Mouse (Mus musculus): ENCODE data around the gene Foxn1. TPM values are rescaled to one million over a fixed set of nuclear protein-coding genes. Genes with fewer than 3 reads are reported as not detected.

The Foxn1 gene
- total RNA-seq, 2 experiments from 2014 or later = not detected

DNA sequence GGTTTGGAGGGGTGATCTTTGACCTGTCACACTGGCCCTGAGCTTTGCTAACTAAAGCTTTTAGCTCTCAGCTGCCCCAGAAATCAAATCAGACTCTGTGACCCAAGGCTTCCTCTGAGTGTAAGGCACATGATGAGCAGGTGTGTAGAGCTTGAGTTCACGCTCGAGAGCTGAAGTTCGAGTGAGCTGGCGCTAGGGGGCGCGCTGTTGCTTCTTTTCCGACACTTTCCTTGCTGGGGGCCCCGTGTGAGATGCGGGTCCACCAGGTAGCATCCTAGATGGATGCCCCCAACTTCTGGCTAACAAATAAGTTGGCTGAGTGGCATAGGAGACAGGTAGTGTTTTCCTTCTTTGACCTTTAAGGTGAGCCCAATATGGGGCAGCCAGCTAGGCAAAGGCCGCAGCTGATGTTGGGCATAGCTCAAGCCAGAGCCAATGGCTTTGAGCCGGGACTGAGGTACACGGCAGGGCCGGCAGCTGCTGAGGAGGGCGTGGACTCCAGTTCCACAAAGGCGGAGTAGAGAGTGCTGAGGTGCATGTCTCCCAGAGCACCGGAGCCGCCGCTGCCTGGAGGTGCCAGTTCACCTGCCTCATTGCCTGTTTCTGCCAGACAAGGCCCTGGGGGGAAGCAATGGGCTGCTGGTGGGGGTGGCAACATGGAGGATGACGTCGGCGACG is 27.9 kb downstream of the Foxn1 start:
- no peak for DNase-seq

DNA sequence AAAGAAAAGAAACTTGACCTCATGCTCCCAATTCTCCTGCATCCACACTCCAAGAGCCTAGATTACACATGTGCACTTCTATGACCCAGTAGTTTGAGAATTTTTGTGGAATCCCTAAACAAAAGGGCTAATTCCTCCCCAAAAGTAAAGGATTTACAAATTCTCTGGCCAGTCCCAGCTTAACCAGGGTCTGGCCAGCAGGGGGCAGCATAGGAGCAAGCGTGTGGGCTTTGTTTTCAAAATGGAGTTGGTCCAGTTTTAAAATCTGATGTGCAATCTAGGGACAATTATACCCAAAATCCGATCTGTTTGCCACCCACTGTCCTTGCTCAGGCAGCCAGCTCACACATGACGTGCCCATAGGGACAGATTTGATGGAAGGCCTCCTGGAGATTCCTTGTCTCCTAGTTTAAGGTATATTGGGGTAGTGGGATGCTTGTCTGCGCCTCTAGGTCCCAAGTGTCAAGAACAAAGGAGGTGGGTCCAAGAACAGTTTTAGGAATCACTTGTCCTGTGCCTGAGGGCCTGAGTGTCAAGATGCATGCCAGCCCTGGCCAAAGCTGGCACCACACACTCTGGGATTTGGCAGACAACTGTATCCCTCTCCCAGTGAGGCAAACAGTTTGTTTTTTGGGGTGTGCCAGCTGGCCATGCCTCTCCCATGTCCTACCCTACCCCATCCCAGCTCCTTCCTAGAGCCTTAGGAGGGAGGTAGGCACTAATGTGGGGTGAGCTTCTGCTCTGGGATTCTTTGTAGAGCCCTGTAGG is 30.7 kb downstream of the Foxn1 start:
- DNase-seq = no peak

DNA sequence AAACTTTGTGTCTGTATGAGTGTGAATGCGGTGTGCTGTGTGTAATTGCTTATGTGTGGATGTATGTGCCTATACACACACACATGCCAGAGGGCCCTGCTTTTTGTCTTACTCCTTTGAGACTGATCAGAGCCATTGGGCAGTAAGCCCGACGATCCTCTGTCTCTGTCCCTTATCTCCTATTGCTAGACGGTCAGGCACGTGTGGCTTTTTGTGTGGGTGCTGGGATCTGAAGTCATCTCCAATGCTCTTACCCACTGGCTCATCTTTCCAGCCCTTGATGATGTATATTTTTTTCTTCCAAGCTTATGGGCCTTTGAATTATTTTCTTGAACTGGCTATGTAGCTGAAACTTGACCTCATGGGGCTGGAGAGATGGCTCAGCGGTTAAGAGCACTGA is 31.5 kb downstream of the Foxn1 start:
- no peak for DNase-seq

DNA sequence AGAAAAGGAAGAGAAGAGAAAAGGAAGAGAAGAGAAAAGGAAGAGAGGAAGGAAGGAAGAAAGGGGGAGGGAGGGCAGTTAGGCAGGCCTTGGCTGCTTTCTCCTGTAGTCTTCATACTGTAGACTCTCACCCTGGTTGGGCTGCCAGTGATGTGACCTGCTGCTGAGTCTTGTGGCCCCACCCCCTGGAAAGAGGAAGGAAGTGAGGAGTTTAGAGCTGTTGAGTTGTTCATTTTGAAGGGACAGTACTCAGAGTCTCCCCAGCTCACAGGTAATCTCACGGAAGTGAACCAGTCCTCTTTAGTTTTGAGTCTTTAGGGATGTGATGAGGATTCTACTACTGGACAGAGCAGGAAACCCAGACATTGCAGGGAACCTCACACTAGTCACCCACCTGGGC is 33.3 kb downstream of the Foxn1 start:
- no peak for DNase-seq

DNA sequence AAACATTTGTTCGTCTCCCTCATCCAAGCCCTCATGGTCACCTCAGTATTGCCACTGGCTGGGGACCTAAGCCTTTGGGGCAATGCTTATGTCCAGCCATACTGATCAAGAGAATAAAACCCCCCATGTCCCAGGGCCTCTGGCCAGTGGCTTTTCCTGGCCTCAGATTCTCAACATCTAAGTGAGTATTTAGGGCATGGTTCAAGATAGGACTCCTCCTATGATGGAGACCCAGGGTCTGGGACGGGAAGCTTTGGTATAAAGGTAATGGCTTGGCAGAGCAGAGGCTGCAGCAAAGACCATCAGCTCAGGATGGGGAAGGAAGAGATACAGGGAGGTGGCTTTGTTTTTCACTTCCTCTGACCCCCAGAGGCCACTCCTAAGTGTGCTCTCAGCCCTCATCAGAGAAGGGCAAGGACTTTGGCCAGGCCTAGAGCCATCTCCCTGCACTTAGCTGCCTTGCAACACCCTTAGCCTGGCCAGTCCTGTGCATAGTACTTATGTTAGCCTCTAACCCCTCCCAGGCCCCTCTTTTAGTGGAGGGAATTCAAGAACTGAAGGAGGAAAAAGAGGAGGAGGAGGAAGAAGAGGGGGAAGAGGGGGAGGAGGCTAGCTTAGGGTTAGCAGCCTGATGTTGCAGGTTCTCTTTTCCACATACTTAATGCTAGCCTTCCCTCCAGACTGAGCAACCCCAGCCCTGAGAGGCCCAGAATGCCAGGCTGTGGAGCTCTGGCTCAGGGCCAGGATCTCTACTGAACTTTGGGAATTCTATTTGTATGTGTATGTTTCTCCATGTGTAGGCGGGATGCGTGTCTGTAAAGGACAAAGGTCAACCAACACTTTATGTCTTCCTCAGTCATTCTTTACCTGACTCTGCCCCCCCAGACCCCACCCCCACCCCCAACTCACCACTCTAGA is 36.7 kb downstream of the Foxn1 start:
- DNase-seq = no peak

DNA sequence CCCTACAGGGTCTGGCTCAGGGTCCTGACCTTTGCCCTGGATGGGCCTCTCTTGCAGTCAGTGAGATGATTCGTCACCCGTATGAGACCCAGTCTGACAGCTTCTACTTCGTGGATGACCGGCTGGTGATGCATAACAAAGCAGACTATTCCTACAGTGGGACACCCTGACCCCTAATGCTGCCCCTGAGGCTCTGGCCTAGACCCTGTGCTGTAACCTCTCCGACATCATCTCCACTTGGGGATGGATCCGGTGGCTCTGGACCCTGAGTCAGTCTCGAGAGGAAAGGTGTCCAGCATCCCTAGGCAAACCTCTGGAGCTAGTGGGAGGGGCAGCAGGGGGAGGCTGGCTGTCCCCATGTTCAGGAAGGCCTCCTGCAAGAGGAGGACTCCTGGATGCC is 37.9 kb downstream of the Foxn1 start:
- DNase-seq = no peak

DNA sequence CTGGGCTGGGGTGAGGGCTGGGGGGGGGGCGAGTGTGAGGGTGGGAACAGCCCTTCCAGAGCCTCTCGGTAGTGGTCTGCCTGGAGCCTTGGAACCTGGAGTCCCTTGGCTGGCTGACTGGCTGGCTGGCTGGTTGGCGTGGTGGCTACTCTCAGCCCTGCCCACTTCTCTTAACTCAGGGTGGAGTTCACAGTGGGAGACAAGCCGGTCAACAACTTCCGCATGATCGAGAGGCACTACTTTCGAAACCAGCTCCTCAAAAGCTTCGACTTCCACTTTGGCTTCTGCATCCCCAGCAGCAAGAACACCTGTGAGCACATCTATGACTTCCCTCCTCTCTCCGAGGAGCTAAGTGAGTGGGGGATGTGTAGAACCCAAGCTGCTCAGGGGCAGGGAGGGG is 38.5 kb downstream of the Foxn1 start:
- no peak for DNase-seq

DNA sequence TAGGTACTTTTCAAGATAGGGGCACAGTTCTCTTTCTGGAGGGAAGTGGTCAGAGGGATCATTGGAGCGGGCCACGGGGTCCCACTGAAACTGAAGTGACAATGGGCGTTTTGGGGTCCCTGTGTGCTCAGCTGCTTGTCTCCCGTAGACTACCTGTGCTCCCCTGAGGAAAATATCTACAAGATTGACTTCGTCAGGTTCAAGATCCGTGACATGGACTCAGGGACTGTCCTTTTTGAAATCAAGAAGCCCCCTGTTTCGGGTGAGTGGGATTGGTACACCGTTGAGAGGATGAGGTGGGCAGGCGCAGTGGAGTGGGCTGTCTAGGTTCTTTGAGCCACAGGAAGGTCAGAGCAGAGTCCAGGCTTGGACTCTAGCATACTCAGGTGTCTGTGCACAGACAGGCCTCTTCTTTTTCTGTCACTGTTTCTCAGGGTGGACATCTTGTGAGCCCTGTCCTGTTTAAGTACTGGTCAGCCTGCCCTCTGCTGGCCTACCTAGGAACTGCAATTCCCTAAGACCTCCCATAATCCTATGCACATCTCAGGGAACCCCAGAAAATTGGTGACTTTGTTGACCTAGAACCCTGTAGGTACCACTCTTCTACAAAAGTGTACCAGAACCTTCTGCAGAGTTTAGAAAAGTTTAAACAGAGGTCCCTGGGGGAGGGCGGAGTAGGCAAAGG is 39.1 kb downstream of the Foxn1 start:
- peak; percentile 37 for DNase-seq

DNA sequence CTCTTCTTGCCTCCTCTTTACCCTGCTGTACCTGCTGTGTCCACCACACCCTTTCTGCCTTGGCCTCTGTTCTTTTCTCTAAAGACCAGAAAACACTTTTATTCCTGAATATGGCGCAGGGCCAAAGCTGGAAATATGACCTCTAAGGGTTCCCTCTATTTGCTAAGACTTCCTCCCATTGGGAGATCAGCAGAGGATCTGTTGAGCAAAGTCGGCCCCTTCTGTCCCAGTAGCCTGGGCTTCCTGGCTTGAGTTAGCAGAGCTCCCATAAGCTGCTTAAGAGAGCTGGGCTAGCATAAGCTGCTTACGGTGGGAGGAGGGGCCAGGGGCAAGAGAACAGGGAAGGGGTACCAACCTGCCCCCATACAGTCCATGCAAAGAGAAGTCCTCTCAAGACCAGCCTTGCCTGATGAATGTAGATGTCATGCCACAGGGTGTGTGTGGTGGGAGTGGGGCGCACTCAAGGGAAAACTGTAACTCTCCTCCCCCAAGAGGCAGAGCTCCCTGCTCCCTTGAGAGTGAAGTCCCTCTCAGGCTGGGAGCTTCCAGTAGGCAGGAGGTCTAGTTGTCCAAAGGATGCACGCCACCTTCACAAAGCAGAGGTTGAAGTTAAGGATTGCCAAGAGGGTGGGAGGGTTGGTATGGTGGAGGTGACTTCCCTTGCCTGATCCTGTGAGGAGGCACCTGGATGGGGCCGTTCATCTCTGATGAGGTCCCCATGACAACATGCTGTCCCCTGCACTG is 39.9 kb downstream of the Foxn1 start:
- DNase-seq = no peak

DNA sequence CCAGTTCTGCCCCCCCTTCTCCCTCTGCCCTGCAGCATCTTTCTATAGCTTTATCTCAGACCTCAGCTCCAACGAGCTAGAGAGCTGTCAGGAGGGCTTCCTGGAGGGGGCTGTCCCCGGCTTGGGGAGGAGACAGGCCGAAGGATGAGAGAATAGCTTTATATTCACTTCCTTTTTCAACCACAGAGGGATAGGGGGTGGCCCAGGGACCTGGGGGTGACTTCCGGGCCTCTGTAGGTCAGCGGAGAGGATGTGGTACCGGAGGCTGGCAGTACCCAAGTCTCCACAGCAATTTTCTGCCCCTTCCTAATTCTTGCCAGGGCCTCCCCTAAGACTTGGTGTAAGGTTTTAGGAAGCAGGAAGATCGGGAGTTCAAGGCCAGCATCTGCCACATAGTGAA is 40.6 kb downstream of the Foxn1 start:
- DNase-seq = no peak

DNA sequence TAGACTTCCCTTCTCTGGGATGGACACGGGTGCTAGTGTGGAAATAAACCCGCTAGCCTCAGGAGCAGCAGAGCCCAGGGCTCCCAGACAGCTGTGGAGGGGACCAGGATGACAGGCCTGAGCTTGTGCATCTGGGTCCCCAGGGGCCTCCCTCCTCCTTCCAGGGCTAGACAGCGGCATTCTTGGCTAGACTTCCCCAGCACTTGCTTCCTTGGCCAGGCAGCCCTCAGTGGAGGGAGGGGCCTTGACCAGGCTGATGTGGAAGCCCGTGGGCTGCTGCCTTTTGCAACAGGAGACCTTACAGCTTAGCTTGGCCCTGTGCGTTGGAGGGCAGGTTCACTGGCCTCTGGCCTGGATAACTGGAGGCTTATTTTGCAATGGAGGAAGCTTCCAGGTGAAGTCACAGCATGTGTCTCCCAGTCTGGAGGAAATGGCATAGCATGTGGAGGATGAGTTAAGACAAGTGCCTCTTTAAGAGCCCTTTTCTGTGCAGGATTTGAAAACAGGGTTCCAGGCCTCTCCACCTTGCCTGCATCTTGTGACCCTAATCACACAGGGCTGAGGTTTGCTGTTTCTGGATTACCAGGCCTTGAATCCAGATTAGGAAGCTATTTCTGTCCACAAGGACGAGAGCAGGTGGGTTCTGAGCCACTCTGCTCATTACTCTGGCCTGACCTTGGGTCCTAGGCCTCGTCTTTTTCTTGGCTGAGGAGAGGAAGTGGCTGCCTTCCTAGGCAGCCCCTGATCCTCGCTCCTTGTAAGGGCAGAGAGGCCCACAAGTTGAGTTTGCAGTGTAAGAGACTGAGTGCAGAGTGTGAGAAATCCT is 41.3 kb downstream of the Foxn1 start:
- peak; percentile 81 for DNase-seq

DNA sequence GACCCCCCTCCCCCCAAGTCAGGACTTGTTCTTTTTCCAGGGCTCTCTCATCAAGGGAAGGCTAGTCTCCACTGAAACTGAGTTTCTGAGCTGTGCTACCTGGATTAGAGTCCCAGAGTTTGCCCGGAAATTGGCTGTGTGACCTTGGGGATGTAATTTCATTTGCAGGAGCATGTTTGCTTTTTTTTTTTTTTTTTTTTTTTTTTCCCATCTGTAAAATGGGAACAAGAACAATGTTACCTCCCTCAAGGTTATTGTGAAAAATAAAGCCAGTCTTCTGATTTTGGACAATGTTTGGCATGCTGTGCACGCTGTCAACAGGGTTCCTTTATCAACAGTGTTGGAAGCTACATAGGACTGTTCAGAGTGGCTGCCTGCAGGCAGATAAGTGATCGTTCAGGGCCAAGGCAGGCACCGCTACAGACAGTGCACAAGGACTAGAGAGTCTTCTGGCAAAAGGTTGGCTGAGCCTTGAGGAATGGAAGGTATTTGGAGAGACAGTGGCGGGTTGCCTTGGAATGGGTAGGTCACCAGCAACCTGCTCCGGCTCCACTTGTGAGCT is 41.9 kb downstream of the Foxn1 start:
- no peak for DNase-seq

DNA sequence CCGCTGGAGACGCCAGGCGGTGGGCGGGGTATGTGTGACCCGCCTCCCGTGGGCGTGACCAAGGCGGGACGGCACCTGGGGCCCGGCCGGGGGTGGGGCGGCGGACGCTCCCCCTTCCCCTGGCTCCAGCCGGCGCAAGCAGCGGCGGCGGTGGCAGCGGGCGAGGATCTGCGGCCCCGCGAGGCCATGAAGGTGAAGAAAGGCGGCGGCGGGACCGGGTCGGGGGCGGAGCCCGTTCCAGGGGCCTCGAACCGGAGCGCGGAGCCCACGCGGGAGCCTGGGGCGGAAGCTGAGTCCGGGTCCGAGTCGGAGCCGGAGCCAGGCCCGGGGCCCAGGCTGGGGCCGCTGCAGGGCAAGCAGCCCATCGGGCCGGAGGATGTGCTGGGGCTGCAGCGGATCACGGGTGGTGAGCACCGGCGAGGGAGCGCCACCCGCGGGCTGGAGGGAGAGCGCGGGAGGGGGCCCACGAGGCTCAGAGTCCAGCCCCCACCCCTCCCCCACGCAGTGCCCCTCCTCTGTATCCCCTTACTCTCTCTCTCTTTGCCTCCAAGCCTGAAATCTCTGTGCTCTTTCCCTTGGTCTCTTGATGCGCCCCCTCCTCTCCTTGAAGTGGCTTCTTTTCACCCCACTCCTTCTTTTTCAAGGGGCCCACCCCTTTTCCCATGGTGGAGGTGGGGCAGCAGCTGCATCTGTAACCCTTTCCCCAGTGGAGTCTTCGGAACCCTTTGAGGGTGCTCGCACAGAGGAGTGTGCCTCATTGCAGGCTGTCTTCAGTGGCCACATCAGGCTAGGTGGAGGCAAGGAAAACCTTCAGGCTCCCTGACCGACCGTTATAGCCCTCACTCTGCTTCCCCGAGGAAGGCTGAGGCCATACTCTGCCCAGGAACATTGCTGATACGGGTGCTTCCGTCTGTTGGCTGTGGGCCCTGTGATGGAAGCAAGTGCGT is 42.7 kb downstream of the Foxn1 start, which contains the start of gene Unc119:
Unc119 (plus strand) TSS at position 102 of the 947 bp plus-strand sequence.
- peak; percentile 75 for DNase-seq

DNA sequence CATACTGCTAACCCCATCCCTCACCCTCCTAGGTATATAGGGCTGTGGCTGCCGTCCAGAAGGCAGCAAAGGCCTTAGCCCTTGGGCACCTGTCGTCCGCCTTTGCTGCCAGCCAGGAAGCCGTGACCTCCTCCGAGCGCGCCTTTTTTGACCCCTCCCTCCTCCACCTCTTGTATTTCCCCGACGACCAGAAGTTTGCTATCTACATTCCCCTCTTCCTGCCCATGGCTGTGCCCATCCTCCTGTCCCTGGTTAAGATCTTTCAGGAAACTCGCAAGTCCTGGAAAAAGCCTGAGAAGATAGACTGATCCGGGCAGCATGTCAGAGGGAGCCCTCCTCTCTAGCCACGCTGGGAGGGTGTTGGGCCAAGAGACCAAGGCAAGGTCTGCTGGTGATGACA is 44.7 kb downstream of the Foxn1 start:
- no peak for DNase-seq

DNA sequence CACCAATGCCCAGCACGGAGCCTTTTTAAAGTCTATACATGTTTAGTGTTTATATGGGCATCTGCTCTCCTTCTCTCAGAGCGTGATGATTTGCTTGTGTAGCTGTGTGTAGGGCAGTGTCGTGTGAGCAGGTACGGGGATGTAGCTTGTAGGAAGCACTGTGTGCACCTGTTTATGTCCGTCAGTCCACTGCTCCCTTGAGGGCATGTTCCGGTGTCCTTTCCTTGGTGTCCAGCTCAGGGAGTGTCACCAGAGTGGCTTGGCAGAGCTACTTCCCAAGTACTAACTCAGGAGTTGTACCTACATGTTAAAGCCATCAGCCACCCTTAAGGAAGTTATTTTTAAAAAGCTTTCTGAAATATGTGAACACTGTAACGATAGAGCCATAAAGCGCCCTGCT is 49.3 kb downstream of the Foxn1 start:
- DNase-seq = peak; percentile 48

DNA sequence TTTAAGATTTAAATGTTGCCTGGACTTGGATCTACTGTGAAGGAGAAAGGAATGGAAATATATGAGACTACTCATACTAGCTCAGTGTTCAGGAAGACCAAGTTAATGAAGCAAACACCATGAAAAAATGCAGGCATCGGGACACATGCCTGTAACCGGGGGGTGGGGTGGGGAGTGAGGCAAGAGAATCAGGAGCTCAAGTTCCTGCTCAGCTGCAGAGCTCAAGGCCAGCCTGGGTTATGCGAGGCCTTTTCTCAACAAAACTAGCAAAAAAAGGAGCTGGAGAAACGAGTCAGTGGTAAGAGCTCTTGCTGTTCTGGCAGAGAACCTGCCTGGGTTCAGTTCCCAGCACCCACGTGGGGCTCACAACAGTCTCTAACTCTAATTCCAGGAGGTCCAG is 52.4 kb downstream of the Foxn1 start:
- no peak for DNase-seq

DNA sequence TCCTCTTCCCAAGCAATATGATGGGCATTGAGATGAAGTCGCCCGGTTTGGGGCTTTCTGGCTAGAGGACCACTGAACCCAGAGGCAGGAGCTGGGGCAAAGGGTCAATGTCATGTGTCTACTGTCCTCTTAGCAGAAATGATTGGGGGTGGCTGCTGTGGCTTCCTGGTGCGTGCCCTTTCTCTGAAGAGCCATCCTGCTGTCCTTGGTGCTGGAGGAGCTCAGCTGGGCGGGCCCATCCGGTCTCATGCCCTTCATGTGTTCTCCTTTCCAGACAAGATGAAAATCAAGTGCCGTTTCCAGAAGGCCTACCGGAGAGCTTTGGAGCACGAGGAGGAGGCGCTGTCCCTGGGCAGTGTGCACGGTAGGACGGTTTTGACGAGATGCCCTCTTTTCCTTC is 53.7 kb downstream of the Foxn1 start:
- DNase-seq = no peak

DNA sequence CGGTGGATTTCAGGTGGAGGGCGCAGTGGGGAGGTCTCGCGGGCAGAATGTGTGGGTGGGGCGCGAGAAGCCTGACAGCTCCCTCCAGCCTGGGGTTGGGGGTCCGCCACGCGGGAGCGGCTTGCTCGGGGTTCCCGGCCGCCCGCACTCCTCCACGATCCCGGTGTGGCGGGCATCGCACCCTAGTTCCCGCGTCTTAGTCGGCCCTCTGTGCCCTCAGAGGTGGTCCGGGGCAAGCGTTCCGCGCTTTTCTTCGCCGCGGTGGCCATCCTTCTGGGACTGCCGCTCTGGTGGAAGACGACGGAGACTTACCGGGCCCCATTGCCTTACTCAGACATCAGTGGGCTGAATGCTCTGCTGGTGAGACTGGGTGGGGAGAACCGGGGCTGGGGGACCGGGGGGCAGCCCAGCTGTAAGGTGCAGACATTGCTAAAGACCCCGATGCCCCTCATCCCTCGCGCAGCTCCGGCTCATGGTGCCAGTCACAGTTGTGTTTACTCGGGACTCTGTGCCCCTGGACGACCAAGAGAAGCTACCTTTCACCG is 57.8 kb downstream of the Foxn1 start:
- no peak for DNase-seq
